Mouse (Mus musculus) heart, postnatal 0 days (tissue): Measurements from ENCODE around the gene Pias1.

Source experiments
- CTCF ChIP-seq: IDR thresholded peaks from 2 replicates; pipeline ENCODE4 v1.5.1; 2016; ENCODE audit warnings: antibody characterized with exemption, control low read depth, low read depth
- EP300 ChIP-seq: IDR thresholded peaks from 2 replicates; pipeline ENCODE4 v1.6.1; 2016; ENCODE audit warnings: antibody characterized with exemption, low read depth

DNA sequence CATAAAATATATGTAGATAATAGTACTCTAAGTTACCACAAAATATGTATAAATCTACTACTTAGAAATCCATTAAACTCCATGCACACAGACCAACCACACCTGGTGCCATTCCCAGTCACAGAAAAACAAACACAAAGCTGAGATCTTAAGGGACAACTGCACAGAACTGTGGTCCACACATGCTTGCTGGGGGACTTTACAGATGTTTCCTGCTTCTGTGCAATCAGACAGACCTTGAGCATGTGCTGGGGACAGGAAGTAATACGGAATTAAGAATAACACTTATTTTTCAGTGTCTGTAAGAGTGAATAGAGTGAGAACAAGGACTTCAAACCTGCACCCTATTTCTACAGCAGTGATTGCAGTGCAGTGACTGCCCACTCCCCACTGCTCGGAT is 66.8 kb downstream of the Pias1 start:
- TF ChIP-seq CTCF (no peak), EP300 (no peak)
